Mouse (Mus musculus): ENCODE data around the gene Ints11. TPM values are rescaled to one million over a fixed set of nuclear protein-coding genes. Genes with fewer than 3 reads are reported as not detected.

Gene Ints11
- polyA plus RNA-seq, 1 experiment from 2014 or later, result 81.0 TPM

- Histone ChIP-seq H3K27me3 (peaks cover 6% of the 10 kb centered on the region; the same call in 1 of the 2 replicates), H3K27ac (peak overlapping the region; percentile 86), H3K9ac (no peak overlapping the region), H3K4me1 (peaks cover 46% of the 10 kb centered on the region), H3K4me3 (no peak overlapping the region), H3K36me3 (peaks cover 17% of the 10 kb centered on the region), H3K4me2 (peak overlapping the region; percentile 94), H3K9me3 (no peaks in the 10 kb centered on the region)
- WGBS, result 54% methylated on average over 8 of the region's 8 CpGs
- ATAC-seq (ENCODE audit: insufficient number of reproducible peaks, insufficient read depth, low FRiP score, low TSS enrichment, low read depth), result no peak
These were observed 30.9 kb upstream of the Ints11 start for GRCm38 (mm10) chr4:155838187-155839153.

GRCm38 (mm10) chr4:155839483-155839910 is 29.8 kb upstream of the Ints11 start, which contains the start of gene Mxra8:
Mxra8 (plus strand) TSS chr4:155839680.
- Histone ChIP-seq H3K36me3 (peaks cover 20% of the 10 kb centered on the region), H3K9ac (peak within 1 kb of the TSS; percentile 75), H3K27me3 (peaks cover 6% of the 10 kb centered on the region; the same call in 1 of the 2 replicates), H3K4me3 (peak within 1 kb of the TSS; percentile 56), H3K9me3 (no peaks in the 10 kb centered on the region), H3K27ac (peak within 1 kb of the TSS; percentile 86), H3K4me2 (peak within 1 kb of the TSS; percentile 94), H3K4me1 (peaks cover 38% of the 10 kb centered on the region)
- peak; percentile 60 for ATAC-seq (ENCODE audit: insufficient number of reproducible peaks, insufficient read depth, low FRiP score, low TSS enrichment, low read depth)
- 4% methylated on average over 16 of the region's 16 CpGs for WGBS

GRCm38 (mm10) chr4:155840076-155841002 is 29.0 kb upstream of the Ints11 start:
- WGBS, result 3% methylated on average over 8 of the region's 8 CpGs
- H3K27ac ChIP-seq, result peak overlapping the region; percentile 86
- peak overlapping the region; percentile 94 for H3K4me2 ChIP-seq
- H3K36me3 ChIP-seq, result peaks cover 20% of the 10 kb centered on the region
- H3K9ac ChIP-seq, result peak overlapping the region; percentile 75
- no peaks in the 10 kb centered on the region for H3K9me3 ChIP-seq
- H3K4me3 ChIP-seq, result peak overlapping the region; percentile 56
- H3K27me3 ChIP-seq, result peaks cover 6% of the 10 kb centered on the region; the same call in 1 of the 2 replicates
- peaks cover 38% of the 10 kb centered on the region for H3K4me1 ChIP-seq
- no peak; the same call in 1 of the 2 replicates for ATAC-seq (ENCODE audit: insufficient number of reproducible peaks, insufficient read depth, low FRiP score, low TSS enrichment, low read depth)

GRCm38 (mm10) chr4:155841003-155841454 is 28.3 kb upstream of the Ints11 start:
- H3K9ac ChIP-seq, result peak overlapping the region; percentile 75
- H3K9me3 ChIP-seq, result no peaks in the 10 kb centered on the region
- WGBS, result under 1% methylated on average over 32 of the region's 32 CpGs
- H3K36me3 ChIP-seq, result peaks cover 20% of the 10 kb centered on the region
- peak overlapping the region; percentile 56 for H3K4me3 ChIP-seq
- ATAC-seq (ENCODE audit: insufficient number of reproducible peaks, insufficient read depth, low FRiP score, low TSS enrichment, low read depth), result peak; percentile 75
- peaks cover 6% of the 10 kb centered on the region; the same call in 1 of the 2 replicates for H3K27me3 ChIP-seq
- H3K4me1 ChIP-seq, result peaks cover 38% of the 10 kb centered on the region
- H3K4me2 ChIP-seq, result peak overlapping the region; percentile 94
- peak overlapping the region; percentile 86 for H3K27ac ChIP-seq

- ATAC-seq (ENCODE audit: insufficient number of reproducible peaks, insufficient read depth, low FRiP score, low TSS enrichment, low read depth), result no peak
- Histone ChIP-seq H3K36me3 (peaks cover 20% of the 10 kb centered on the region), H3K27me3 (peaks cover 6% of the 10 kb centered on the region; the same call in 1 of the 2 replicates), H3K4me2 (peak overlapping the region; percentile 94), H3K9me3 (no peaks in the 10 kb centered on the region), H3K4me3 (peak overlapping the region; percentile 56), H3K4me1 (peaks cover 41% of the 10 kb centered on the region), H3K27ac (no peak overlapping the region), H3K9ac (0 out of 2 replicates have a peak overlapping the region, but pooled peaks have one; percentile 75)
- 38% methylated on average over 38 of the region's 38 CpGs for WGBS
These were observed 27.6 kb upstream of the Ints11 start for GRCm38 (mm10) chr4:155841651-155842270.

GRCm38 (mm10) chr4:155843231-155843630 is 26.1 kb upstream of the Ints11 start:
- ATAC-seq (ENCODE audit: insufficient number of reproducible peaks, insufficient read depth, low FRiP score, low TSS enrichment, low read depth), result no peak
- no peak overlapping the region for H3K4me2 ChIP-seq
- no peak overlapping the region for H3K27ac ChIP-seq
- peaks cover 20% of the 10 kb centered on the region for H3K36me3 ChIP-seq
- no peak overlapping the region for H3K9ac ChIP-seq
- peaks cover 44% of the 10 kb centered on the region for H3K4me1 ChIP-seq
- WGBS, result 89% methylated on average over 5 of the region's 5 CpGs
- H3K9me3 ChIP-seq, result no peaks in the 10 kb centered on the region
- no peak overlapping the region for H3K4me3 ChIP-seq
- peaks cover 6% of the 10 kb centered on the region; the same call in 1 of the 2 replicates for H3K27me3 ChIP-seq

- Histone ChIP-seq H3K9ac (peak within 1 kb of the TSS; percentile 88), H3K9me3 (no peaks in the 10 kb centered on the region), H3K4me1 (peaks cover 27% of the 10 kb centered on the region), H3K36me3 (peaks cover 15% of the 10 kb centered on the region), H3K4me2 (peak within 1 kb of the TSS; percentile 89), H3K27me3 (no peaks in the 10 kb centered on the region), H3K4me3 (peak within 1 kb of the TSS; percentile 81), H3K27ac (peak within 1 kb of the TSS; percentile 68; the same call in 1 of the 2 replicates)
- WGBS, result 2% methylated on average over 61 of the region's 65 CpGs
- ATAC-seq (ENCODE audit: insufficient number of reproducible peaks, insufficient read depth, low FRiP score, low TSS enrichment, low read depth), result peak; percentile 89
These were observed 22.3 kb upstream of the Ints11 start, which contains the start of gene Dvl1 for GRCm38 (mm10) chr4:155846871-155847578. Dvl1 (plus strand) TSS chr4:155847402.

- peaks cover 27% of the 10 kb centered on the region for H3K4me1 ChIP-seq
- H3K27me3 ChIP-seq, result no peaks in the 10 kb centered on the region
- WGBS, result 2% methylated on average over 56 of the region's 69 CpGs
- H3K36me3 ChIP-seq, result peaks cover 10% of the 10 kb centered on the region
- ATAC-seq (ENCODE audit: insufficient number of reproducible peaks, insufficient read depth, low FRiP score, low TSS enrichment, low read depth), result 0 out of 2 replicates have a peak, but pooled peaks have one; percentile 22
- H3K27ac ChIP-seq, result no peak overlapping the region
- H3K9ac ChIP-seq, result peak overlapping the region; percentile 88
- H3K4me2 ChIP-seq, result peak overlapping the region; percentile 89
- H3K9me3 ChIP-seq, result no peaks in the 10 kb centered on the region
- peak overlapping the region; percentile 81 for H3K4me3 ChIP-seq
These were observed 21.6 kb upstream of the Ints11 start for GRCm38 (mm10) chr4:155847591-155848352.

GRCm38 (mm10) chr4:155848434-155849095 is 20.8 kb upstream of the Ints11 start:
- Histone ChIP-seq H3K4me3 (peak overlapping the region; percentile 81), H3K27me3 (no peaks in the 10 kb centered on the region), H3K9ac (peak overlapping the region; percentile 88), H3K4me2 (peak overlapping the region; percentile 89), H3K36me3 (peaks cover 4% of the 10 kb centered on the region), H3K4me1 (peaks cover 27% of the 10 kb centered on the region), H3K27ac (no peak overlapping the region), H3K9me3 (no peaks in the 10 kb centered on the region)
- WGBS, result 54% methylated on average over 7 of the region's 7 CpGs
- no peak for ATAC-seq (ENCODE audit: insufficient number of reproducible peaks, insufficient read depth, low FRiP score, low TSS enrichment, low read depth)
